Mouse (Mus musculus) kidney, adult 8-10 months (tissue): ENCODE measurements around the gene Vmn1r25.
"Not testable (repeated sequence)": the region's sequence is repeated elsewhere in the genome, so short reads cannot be mapped to it uniquely, and the experiment has no call there.

Experiments
- DNase-seq, 2 experiments: peaks; one replicate each; pipeline ENCODE4 v3.0.0; 2022

Gene Vmn1r25

DNA sequence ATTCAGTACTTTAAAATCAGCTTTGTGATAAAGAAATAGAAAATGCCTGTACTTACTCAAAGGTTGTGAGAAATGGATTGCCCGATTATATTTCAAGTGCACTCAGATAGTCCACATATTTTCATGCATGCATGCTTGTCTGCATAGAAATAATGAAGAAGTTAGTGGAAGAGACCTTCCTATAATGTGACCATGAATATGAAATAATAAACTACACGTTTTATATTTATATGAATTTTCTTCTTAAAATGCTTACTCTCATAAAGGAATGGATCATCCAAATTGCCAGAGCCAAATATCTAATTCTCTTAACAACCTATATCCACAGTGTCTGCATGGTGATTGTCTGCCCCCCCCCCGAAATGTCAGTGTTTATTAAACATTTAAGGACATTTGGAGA is at the start of gene Vmn1r25:
Vmn1r25 (minus strand) TSS at position 101 of the 400 bp plus-strand sequence.
- no peak for DNase-seq

DNA sequence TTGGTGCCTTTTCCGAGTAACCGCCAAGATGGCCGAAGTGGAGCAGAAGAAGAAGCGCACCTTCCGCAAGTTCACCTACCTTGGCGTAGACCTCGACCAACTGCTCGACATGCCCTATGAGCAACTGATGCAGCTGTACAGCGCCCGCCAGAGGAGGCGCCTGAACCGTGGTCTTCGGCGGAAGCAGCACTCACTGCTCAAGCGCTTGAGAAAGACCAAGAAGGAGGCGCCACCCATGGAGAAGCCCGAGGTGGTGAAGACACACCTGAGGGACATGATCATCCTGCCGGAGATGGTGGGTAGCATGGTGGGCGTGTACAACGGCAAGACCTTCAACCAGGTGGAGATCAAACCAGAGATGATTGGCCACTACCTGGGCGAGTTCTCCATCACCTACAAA is 36.9 kb upstream of the Vmn1r25 start:
- not testable (repeated sequence) for DNase-seq

GRCm38 (mm10) chr6:58015059-58015458 is 34.4 kb upstream of the Vmn1r25 start, which contains the start of gene Vmn1r26:
Vmn1r26 (minus strand) TSS chr6:58015159.
- no peak for DNase-seq

DNA sequence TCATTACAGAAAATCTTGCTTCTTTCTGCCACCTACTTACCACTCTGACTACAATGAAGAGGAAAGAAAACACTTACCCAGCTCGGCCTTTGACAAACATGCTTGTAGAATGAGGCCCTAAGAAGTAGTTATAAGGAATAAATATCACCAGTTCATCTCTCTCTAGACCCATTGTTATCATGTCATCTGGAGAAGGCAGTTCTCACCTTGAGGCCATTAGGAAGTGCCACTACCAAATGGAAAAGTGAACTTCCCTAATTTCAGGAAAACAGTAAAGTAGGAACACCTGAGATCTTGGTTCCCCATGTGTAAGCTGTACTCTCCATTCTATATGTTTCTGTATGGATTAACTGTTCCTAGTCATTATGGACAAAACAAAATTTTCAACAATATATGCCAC is 19.2 kb downstream of the Vmn1r25 start, which contains the start of gene Vmn1r24:
Vmn1r24 (minus strand) TSS at position 101 of the 400 bp plus-strand sequence.
- not testable (repeated sequence) for DNase-seq
